Mouse (Mus musculus): ENCODE data around the gene Kcnt1. TPM values are rescaled to one million over a fixed set of nuclear protein-coding genes. Genes with fewer than 3 reads are reported as not detected.
"Not testable (repeated sequence)": the region's sequence is repeated elsewhere in the genome, so short reads cannot be mapped to it uniquely, and the experiment has no call there.

Gene Kcnt1
- total RNA-seq (2012; rRNA removed) (0.04 TPM in 1 of 2 replicates, not detected in the other), total RNA-seq (2014; rRNA removed) (not detected in 2 replicates), polyA plus RNA-seq (2012; ENCODE audit: insufficient read length, low read depth) (not detected in 2 replicates)

- no peaks in the 10 kb centered on the region for H3K4me1 ChIP-seq (ENCODE audit: control insufficient read depth in 1 of 2, insufficient read depth in 2 of 2)
- no peak within 1 kb of the TSS for H3K4me3 ChIP-seq (replicated peaks in 1 of 3; ENCODE audit: low read depth in 2 of 3, low read length in 2 of 3, poor library complexity in 1 of 3)
- DNase-seq (ENCODE audit: extremely low read depth), result no peak
- dilution Hi-C loops (cut with MboI; ENCODE audit: extremely low pct_ligation_motif_present, extremely low pct_unique_long_range_greater_than_20kb, low sequenced_read_pairs) (no loop called here), in situ Hi-C loops (cut with MboI; ENCODE audit: low pct_ligation_motif_present, low pct_unique_long_range_greater_than_20kb, low sequenced_read_pairs) (no loop called here)
- no peaks in the 10 kb centered on the region for H3K9me3 ChIP-seq (replicated peaks; ENCODE audit: low read length)
- H3K27me3 ChIP-seq (replicated peaks), result peaks cover 74% of the 10 kb centered on the region
- H3K27ac ChIP-seq (ENCODE audit: insufficient read depth, low read depth), result no peak within 1 kb of the TSS
- no peak within 1 kb of the TSS for H3K9ac ChIP-seq (ENCODE audit: insufficient read depth, low read depth)
- H3K79me2 ChIP-seq (replicated peaks; ENCODE audit: control insufficient read depth, extremely low read depth, insufficient read depth, poor library complexity, severe bottlenecking), result no peaks in the 10 kb centered on the region
- H3K4me2 ChIP-seq (ENCODE audit: insufficient read depth, low read depth, poor library complexity, severe bottlenecking), result no peak within 1 kb of the TSS
- TF ChIP-seq CHD1 (IDR thresholded peaks at IDR 0.05; ENCODE audit: low read depth, low read length) (no peak), JUN (IDR thresholded peaks at IDR 0.05; ENCODE audit: insufficient read depth, low read depth, low read length) (no peak), USF1 (IDR thresholded peaks at IDR 0.05; ENCODE audit: low read depth, low read length) (no peak), ZKSCAN1 (IDR thresholded peaks at IDR 0.05; ENCODE audit: borderline replicate concordance, low read depth, low read length) (no peak), NELFE (IDR thresholded peaks at IDR 0.05; ENCODE audit: low read depth, low read length) (no peak), MAX (IDR thresholded peaks at IDR 0.05; ENCODE audit: low read length) (no peak), RAD21 (IDR thresholded peaks at IDR 0.05; ENCODE audit: low read depth, low read length) (no peak), MEF2A (IDR thresholded peaks at IDR 0.05; ENCODE audit: borderline replicate concordance, low read depth, low read length) (no peak)
- H3K36me3 ChIP-seq (replicated peaks in 1 of 2; ENCODE audit: control insufficient read depth in 1 of 2, insufficient read depth in 1 of 2, low read length in 1 of 2), result no peaks in the 10 kb centered on the region
These were observed at the start of gene Kcnt1 for GRCm38 (mm10) chr2:25863337-25864131. Kcnt1 (plus strand) TSS chr2:25863734.

DNA sequence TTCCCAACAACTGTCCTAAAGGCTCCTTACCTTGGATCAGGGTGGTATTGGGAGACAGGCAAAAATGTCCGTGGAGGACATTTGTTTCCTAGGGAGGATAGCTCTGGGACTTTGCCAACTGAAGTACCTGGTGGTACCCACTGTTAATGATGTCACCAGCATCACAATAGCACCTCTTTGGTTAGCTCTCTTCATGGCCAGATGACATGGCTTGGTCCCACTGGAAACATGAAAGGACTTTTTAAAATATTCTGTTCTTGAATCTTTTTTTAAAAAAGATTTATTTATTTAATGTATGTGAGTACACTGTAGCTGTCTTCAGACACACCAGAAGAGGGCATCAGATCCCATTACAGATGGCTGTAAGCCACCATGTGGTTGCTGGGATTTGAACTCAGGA lies 47.8 kb upstream of the Kcnt1 start, which contains the start of gene Glt6d1:
Gene Glt6d1 (minus strand): TSS at position 101 of the 400 bp plus-strand sequence.
- H3K9ac ChIP-seq (ENCODE audit: insufficient read depth, low read depth); H3K4me3 ChIP-seq (replicated peaks in 1 of 3; ENCODE audit: low read depth in 2 of 3, low read length in 2 of 3, poor library complexity in 1 of 3); H3K79me2 ChIP-seq (replicated peaks; ENCODE audit: control insufficient read depth, extremely low read depth, insufficient read depth, poor library complexity, severe bottlenecking); H3K4me1 ChIP-seq (ENCODE audit: control insufficient read depth in 1 of 2, insufficient read depth in 2 of 2); H3K9me3 ChIP-seq (replicated peaks; ENCODE audit: low read length); H3K4me2 ChIP-seq (ENCODE audit: insufficient read depth, low read depth, poor library complexity, severe bottlenecking); H3K27ac ChIP-seq (ENCODE audit: insufficient read depth, low read depth); DNase-seq (ENCODE audit: extremely low read depth); dilution Hi-C loops (cut with MboI; ENCODE audit: extremely low pct_ligation_motif_present, extremely low pct_unique_long_range_greater_than_20kb, low sequenced_read_pairs); H3K36me3 ChIP-seq (replicated peaks in 1 of 2; ENCODE audit: control insufficient read depth in 1 of 2, insufficient read depth in 1 of 2, low read length in 1 of 2): not testable (repeated sequence)
- in situ Hi-C loops (cut with MboI; ENCODE audit: low pct_ligation_motif_present, low pct_unique_long_range_greater_than_20kb, low sequenced_read_pairs), result loop anchor here (5.0 kb wide), 1 partner anchor 48 kb away; the partner anchor contains the start of gene Lcn3
- H3K27me3 ChIP-seq (replicated peaks), result peaks cover 51% of the 10 kb centered on the region

DNA sequence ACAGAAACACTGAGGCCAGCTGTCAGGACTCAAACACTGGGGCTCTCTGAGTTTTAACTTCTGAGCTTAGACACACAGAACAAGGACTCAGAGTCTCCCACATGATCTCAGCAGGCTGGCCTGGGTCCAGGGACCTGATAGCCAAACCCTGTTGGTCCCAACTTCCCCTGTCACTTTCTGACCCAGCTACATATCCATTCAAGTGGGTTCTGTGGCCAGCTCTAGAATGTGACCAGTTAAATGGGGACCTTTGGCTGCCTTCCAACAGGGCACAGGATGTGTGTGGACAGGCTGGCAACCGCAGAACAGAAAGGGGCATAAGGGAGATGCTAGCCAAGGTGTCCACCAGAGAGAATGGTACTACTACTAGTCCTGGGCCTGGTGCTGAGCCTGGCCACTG lies 40.7 kb upstream of the Kcnt1 start, which contains the start of gene Lcn9:
Gene Lcn9 (plus strand): TSS at position 348 of the 400 bp plus-strand sequence.
- no peak within 1 kb of the TSS for H3K4me2 ChIP-seq (ENCODE audit: insufficient read depth, low read depth, poor library complexity, severe bottlenecking)
- no peaks in the 10 kb centered on the region for H3K36me3 ChIP-seq (replicated peaks in 1 of 2; ENCODE audit: control insufficient read depth in 1 of 2, insufficient read depth in 1 of 2, low read length in 1 of 2)
- no peak within 1 kb of the TSS for H3K4me3 ChIP-seq (replicated peaks in 1 of 3; ENCODE audit: low read depth in 2 of 3, low read length in 2 of 3, poor library complexity in 1 of 3)

More for the DNA sequence above, 40.7 kb upstream of the Kcnt1 start, which contains the start of gene Lcn9:
- H3K27me3 ChIP-seq (replicated peaks), result peaks cover 84% of the 10 kb centered on the region
- H3K9ac ChIP-seq (ENCODE audit: insufficient read depth, low read depth), result no peak within 1 kb of the TSS
- in situ Hi-C loops (cut with MboI; ENCODE audit: low pct_ligation_motif_present, low pct_unique_long_range_greater_than_20kb, low sequenced_read_pairs) (no loop called here), dilution Hi-C loops (cut with MboI; ENCODE audit: extremely low pct_ligation_motif_present, extremely low pct_unique_long_range_greater_than_20kb, low sequenced_read_pairs) (no loop called here)
- H3K79me2 ChIP-seq (replicated peaks; ENCODE audit: control insufficient read depth, extremely low read depth, insufficient read depth, poor library complexity, severe bottlenecking), result no peaks in the 10 kb centered on the region
- no peak within 1 kb of the TSS for H3K27ac ChIP-seq (ENCODE audit: insufficient read depth, low read depth)
- TF ChIP-seq CHD2 (IDR thresholded peaks at IDR 0.05; ENCODE audit: low read length) (no peak), TCF12 (IDR thresholded peaks at IDR 0.05; ENCODE audit: low read depth, low read length) (no peak), CTCF (conservative IDR thresholded peaks at IDR 0.05 in 1 of 2, IDR thresholded peaks at IDR 0.05 in 1 of 2; ENCODE audit: low read depth in 2 of 2, low read length in 2 of 2) (no peak), ZC3H11A (IDR thresholded peaks at IDR 0.05; ENCODE audit: low read depth, low read length) (no peak), IRF4 (IDR thresholded peaks at IDR 0.05; ENCODE audit: low read depth, low read length) (no peak)
- H3K9me3 ChIP-seq (replicated peaks; ENCODE audit: low read length), result no peaks in the 10 kb centered on the region
- DNase-seq (ENCODE audit: extremely low read depth), result no peak
- H3K4me1 ChIP-seq (ENCODE audit: control insufficient read depth in 1 of 2, insufficient read depth in 2 of 2), result no peaks in the 10 kb centered on the region

Measured in CH12.LX (cell line).